Mouse (Mus musculus) gastrocnemius, adult 8-10 months (tissue): ENCODE data around the gene Blnk. TPM values are rescaled to one million over a fixed set of nuclear protein-coding genes. Genes with fewer than 3 reads are reported as not detected.

ENCODE experiments used
- DNase-seq, 2 experiments: peaks; one replicate each; pipeline ENCODE4 v3.0.0; 2022; ENCODE audit warnings: low spot score in 2 of 2
- microRNA-seq: library from miRNA; unstranded; fragments of <30 nt; microRNA quantifications from one replicate; pipeline ENCODE4 v1.2.0, GENCODE M21; 2022
- total RNA-seq, 4 experiments: library from RNA; stranded (reverse); gene quantifications; 2 replicates each; pipeline ENCODE4 v1.2.4; 2022

Blnk gene
- total RNA-seq, 4 experiments from 2014 or later = 0.83 to 1.1 (median 1.0) TPM

- DNase-seq = no peak
These were observed 24.0 kb downstream of the Blnk start for GRCm38 (mm10) chr19:40970301-40970700.

- no peak for DNase-seq
These were observed 29.1 kb downstream of the Blnk start for GRCm38 (mm10) chr19:40964936-40965850.

- DNase-seq = no peak
These were observed 29.9 kb downstream of the Blnk start for GRCm38 (mm10) chr19:40964367-40964891.

- no peak for DNase-seq
These were observed 31.3 kb downstream of the Blnk start for GRCm38 (mm10) chr19:40962988-40963387.

- no peak for DNase-seq
These were observed 35.4 kb downstream of the Blnk start for GRCm38 (mm10) chr19:40958981-40959380.

GRCm38 (mm10) chr19:40946937-40947577, 47.3 kb downstream of the Blnk start:
- no peak for DNase-seq

- no peak for DNase-seq
These were observed 50.8 kb downstream of the Blnk start for GRCm38 (mm10) chr19:40943552-40943951.

- no peak for DNase-seq
These were observed 58.3 kb downstream of the Blnk start for GRCm38 (mm10) chr19:40936038-40936437.

GRCm38 (mm10) chr19:40935376-40935775, 59.0 kb downstream of the Blnk start:
- DNase-seq = no peak

GRCm38 (mm10) chr19:40931581-40932369, 62.6 kb downstream of the Blnk start:
- DNase-seq = no peak

GRCm38 (mm10) chr19:40895393-40895703, 99.0 kb downstream of the Blnk start:
- DNase-seq = no peak

- DNase-seq = peak; percentile 72 to 77
These were observed 99.6 kb downstream of the Blnk start, which contains the start of gene Zfp518a for GRCm38 (mm10) chr19:40894519-40895392. Gene Zfp518a (plus strand): TSS chr19:40894705.

GRCm38 (mm10) chr19:40894071-40894506, 100.2 kb downstream of the Blnk start:
- DNase-seq = no peak

GRCm38 (mm10) chr19:40888887-40889286, 105.4 kb downstream of the Blnk start:
- no peak for DNase-seq

GRCm38 (mm10) chr19:40881700-40882099, 112.6 kb downstream of the Blnk start:
- no peak for DNase-seq

Small RNAs within 50 kb of the gene (microRNA-seq; reads per million reads assigned to microRNA genes)
- gene Mir8092 = not detected

Other genes with a start within 250 kb of the Blnk start
- not detected for gene Cc2d2b, start 245.8 kb downstream of the Blnk start, total RNA-seq
- gene Ccnj, start 163.3 kb downstream of the Blnk start, total RNA-seq = 1 to 10 TPM; 2.0 to 3.3 (median 2.8) TPM
- gene Zfp518a, start 99.8 kb downstream of the Blnk start, total RNA-seq = 1 to 10 TPM; 4.5 to 6.6 (median 5.1) TPM
- gene Dntt, start 34.7 kb upstream of the Blnk start, total RNA-seq = under 1 TPM in 2 of 4 experiments, not detected in 2; 0.13 to 0.16 TPM
- gene Opalin, start 82.6 kb upstream of the Blnk start, total RNA-seq = not detected
- under 1 TPM in 1 of 4 experiments, not detected in 3; 0.07 TPM for gene Tll2, start 212.3 kb upstream of the Blnk start, total RNA-seq